Mouse (Mus musculus) ovary, adult 18-20 months (tissue): ENCODE measurements around the gene Tsr2.

Experiments used
- DNase-seq: peaks from one replicate; pipeline ENCODE4 v3.0.0; 2022; ENCODE audit warnings: low spot score, mixed read lengths

The Tsr2 gene

GRCm38 (mm10) chrX:151046321-151046720, 50.0 kb downstream of the Tsr2 start:
- no peak for DNase-seq

- no peak for DNase-seq
Measured at GRCm38 (mm10) chrX:151045850-151046249, 50.5 kb downstream of the Tsr2 start, which contains the start of gene Fgd1. Gene Fgd1, plus strand, starts transcription at chrX:151046150.

- DNase-seq, result no peak
Measured at GRCm38 (mm10) chrX:151041223-151041622, 55.1 kb downstream of the Tsr2 start.
